ENCODE assay signal across 9 mouse cellular contexts in genomic region chr7:127344371-127344770, GRCm38 (mm10). TPM values are rescaled to one million over a fixed set of nuclear protein-coding genes. Genes with fewer than 3 reads are reported as not detected.
DNase-seq lines count a peak whose midpoint lies in the region; ATAC-seq and TF ChIP-seq lines count a peak whose summit lies in the region.
"Had no signal": no experiment of that assay in that cellular context is flagged by ENCODE, and none has a peak within 500 bp of the region (broad histone marks: within the 10 kb centered on the region; RNA-seq: fewer than 3 reads in every experiment).

No protein-coding gene starts in this region.

- peak overlapping the region; percentile 96 for H3K9ac ChIP-seq in heart, embryonic 12.5 days
- peak overlapping the region; percentile 93 for H3K9ac ChIP-seq in forebrain, embryonic 12.5 days
- H3K9ac ChIP-seq in kidney, embryonic 15.5 days: peak overlapping the region; percentile 91

- H3K4me1 ChIP-seq in heart, embryonic 12.5 days (replicated peaks): peaks cover 27% of the 10 kb centered on the region
- peaks cover 19% of the 10 kb centered on the region for H3K4me1 ChIP-seq in forebrain, embryonic 12.5 days
- H3K4me1 ChIP-seq in kidney, embryonic 15.5 days: peaks cover 43% of the 10 kb centered on the region

- no peak for ATAC-seq in heart, embryonic 12.5 days (ENCODE audit: insufficient number of reproducible peaks, low FRiP score)
- ATAC-seq in forebrain, embryonic 12.5 days (ENCODE audit: low FRiP score): no peak
- ATAC-seq in kidney, embryonic 15.5 days (replicated peaks; ENCODE audit: low FRiP score): no peak

- DNase-seq in heart, adult 9 months (ENCODE audit: low spot score in 2 of 2): no peak
- DNase-seq in frontal cortex, adult 2 months (ENCODE audit: extremely low spot score in 1 of 2, low spot score in 1 of 2): no peak
- no peak for DNase-seq in right cerebral cortex, adult 2 months (ENCODE audit: low spot score in 2 of 2)
- DNase-seq in yolk sac, embryonic 10.5 days (ENCODE audit: low spot score): no peak

- TF ChIP-seq POLR2A in myocyte (IDR thresholded peaks at IDR 0.05; ENCODE audit: insufficient read length, low read depth): no peak

- 87% methylated on average over 8 of the region's 8 CpGs for WGBS in heart, embryonic 12.5 days
- 91% methylated on average over 8 of the region's 8 CpGs for WGBS in forebrain, embryonic 12.5 days
- 86% methylated on average over 8 of the region's 8 CpGs for WGBS in kidney, embryonic 15.5 days

- H3K27me3 ChIP-seq in heart, embryonic 12.5 days (replicated peaks): no peaks in the 10 kb centered on the region
- 0 out of 2 replicates have a peak, but pooled peaks cover 4% of the 10 kb centered on the region for H3K27me3 ChIP-seq in forebrain, embryonic 12.5 days
- H3K27me3 ChIP-seq in kidney, embryonic 15.5 days: no peaks in the 10 kb centered on the region
- H3K27me3 ChIP-seq in myocyte (ENCODE audit: control insufficient read depth, insufficient read depth, insufficient read length): no peaks in the 10 kb centered on the region
- H3K27me3 ChIP-seq: Patski had no signal

- H3K27ac ChIP-seq in heart, embryonic 12.5 days (ENCODE audit: poor library complexity, severe bottlenecking): no peak overlapping the region
- no peak overlapping the region for H3K27ac ChIP-seq in forebrain, embryonic 12.5 days
- peak overlapping the region; percentile 99; the same call in 1 of the 2 replicates for H3K27ac ChIP-seq in kidney, embryonic 15.5 days

- peak overlapping the region; percentile 74 for H3K4me2 ChIP-seq in heart, embryonic 12.5 days
- peak overlapping the region; percentile 87 for H3K4me2 ChIP-seq in forebrain, embryonic 12.5 days
- H3K4me2 ChIP-seq in kidney, embryonic 15.5 days: peak overlapping the region; percentile 83
- peak overlapping the region; percentile 84 for H3K4me2 ChIP-seq in myocyte (ENCODE audit: low read depth)

- peak overlapping the region; percentile 88 for H3K4me3 ChIP-seq in heart, embryonic 12.5 days
- H3K4me3 ChIP-seq in forebrain, embryonic 12.5 days (replicated peaks): peak overlapping the region; percentile 87
- H3K4me3 ChIP-seq in kidney, embryonic 15.5 days (replicated peaks): peak overlapping the region; percentile 85
- H3K4me3 ChIP-seq in myocyte: peak overlapping the region; percentile 62

- peaks cover 6% of the 10 kb centered on the region for H3K79me2 ChIP-seq in myocyte (ENCODE audit: control insufficient read depth, insufficient read depth)

- H3ac ChIP-seq in myocyte (ENCODE audit: control insufficient read depth, insufficient read length): peak overlapping the region; percentile 93

- no peaks in the 10 kb centered on the region for H3K9me3 ChIP-seq in heart, embryonic 12.5 days (replicated peaks)
- no peaks in the 10 kb centered on the region for H3K9me3 ChIP-seq in forebrain, embryonic 12.5 days
- no peaks in the 10 kb centered on the region for H3K9me3 ChIP-seq in kidney, embryonic 15.5 days (replicated peaks)

- peaks cover 33% of the 10 kb centered on the region for H3K36me3 ChIP-seq in heart, embryonic 12.5 days
- H3K36me3 ChIP-seq in forebrain, embryonic 12.5 days (replicated peaks): peaks cover 29% of the 10 kb centered on the region
- H3K36me3 ChIP-seq in kidney, embryonic 15.5 days: peaks cover 31% of the 10 kb centered on the region
- H3K36me3 ChIP-seq in myocyte (ENCODE audit: control insufficient read depth, insufficient read depth): no peaks in the 10 kb centered on the region

TF ChIP-seq in myocyte, 11 proteins besides CTCF, POLR2A, EP300 and RAD21:
- no peak for TF ChIP-seq TCF3 (IDR thresholded peaks at IDR 0.05; ENCODE audit: insufficient read length, low read depth)
- no peak for TF ChIP-seq MYOG (IDR thresholded peaks at IDR 0.05; ENCODE audit: control insufficient read depth in 1 of 3, insufficient read depth in 1 of 3, insufficient read length in 2 of 3, low read depth in 2 of 3)
- no peak for TF ChIP-seq E2F4 (IDR thresholded peaks at IDR 0.05; ENCODE audit: insufficient read depth)
- TF ChIP-seq CEBPB (IDR thresholded peaks at IDR 0.05; ENCODE audit: insufficient read depth, poor library complexity, severe bottlenecking): no peak
- no peak for TF ChIP-seq MAX (IDR thresholded peaks at IDR 0.05; ENCODE audit: low read depth)
- TF ChIP-seq SRF (IDR thresholded peaks at IDR 0.05; ENCODE audit: control insufficient read depth, insufficient read length, low read depth): no peak
- no peak for TF ChIP-seq POLR2AphosphoS2 (IDR thresholded peaks at IDR 0.05; ENCODE audit: insufficient read length, low read depth)
- no peak for TF ChIP-seq MYOD1 (IDR thresholded peaks at IDR 0.05; ENCODE audit: control insufficient read depth in 1 of 3, insufficient read length in 2 of 3, low read depth in 2 of 3)
- TF ChIP-seq USF1 (IDR thresholded peaks at IDR 0.05; ENCODE audit: low read depth): no peak
- no peak for TF ChIP-seq REST (IDR thresholded peaks at IDR 0.05; ENCODE audit: insufficient read depth, insufficient read length)
- no peak for TF ChIP-seq TCF12 (IDR thresholded peaks at IDR 0.05; ENCODE audit: insufficient read depth, poor library complexity, severe bottlenecking)

RNA-seq across cellular contexts. Expression of gene Zfp768, which starts 1.0 kb away (rescaled TPM):
- 19.1 and 19.8 TPM in 2 replicates for polyA plus RNA-seq in heart, embryonic 12.5 days (2016; fragmentation: Nextera tagmentation; extraction: Ambion mirVana)
- polyA plus RNA-seq in forebrain, embryonic 12.5 days (2016; fragmentation: Nextera tagmentation; extraction: Ambion mirVana): 16.3 and 18.4 TPM in 2 replicates
- 21.5 and 25.1 TPM in 2 replicates for polyA plus RNA-seq in kidney, embryonic 15.5 days (2015; fragmentation: Nextera tagmentation; extraction: Ambion mirVana)
- polyA plus RNA-seq in myocyte (2012; fragmentation: generic; extraction: Trizol): 17.3 TPM
- polyA plus RNA-seq in frontal cortex, adult 2 months (2012; rRNA removed): 14.8 and 16.2 TPM in 2 replicates

RNA-seq across cellular contexts. Expression of gene Zfp747, which starts 31.5 kb away (rescaled TPM):
- polyA plus RNA-seq in heart, embryonic 12.5 days (2016; fragmentation: Nextera tagmentation; extraction: Ambion mirVana): 4.6 and 5.1 TPM in 2 replicates
- 6.9 and 9.1 TPM in 2 replicates for polyA plus RNA-seq in forebrain, embryonic 12.5 days (2016; fragmentation: Nextera tagmentation; extraction: Ambion mirVana)
- 8.3 and 10.7 TPM in 2 replicates for polyA plus RNA-seq in kidney, embryonic 15.5 days (2015; fragmentation: Nextera tagmentation; extraction: Ambion mirVana)
- 3.6 TPM for polyA plus RNA-seq in myocyte (2012; fragmentation: generic; extraction: Trizol)
- 4.6 and 5.1 TPM in 2 replicates for polyA plus RNA-seq in frontal cortex, adult 2 months (2012; rRNA removed)

RNA-seq across cellular contexts. Expression of gene 9130019O22Rik, which starts 42.6 kb away (rescaled TPM):
- 3.4 and 3.9 TPM in 2 replicates for polyA plus RNA-seq in heart, embryonic 12.5 days (2016; fragmentation: Nextera tagmentation; extraction: Ambion mirVana)
- 5.2 and 5.6 TPM in 2 replicates for polyA plus RNA-seq in forebrain, embryonic 12.5 days (2016; fragmentation: Nextera tagmentation; extraction: Ambion mirVana)
- 5.7 and 6.3 TPM in 2 replicates for polyA plus RNA-seq in kidney, embryonic 15.5 days (2015; fragmentation: Nextera tagmentation; extraction: Ambion mirVana)
- 0.34 TPM for polyA plus RNA-seq in myocyte (2012; fragmentation: generic; extraction: Trizol)
- polyA plus RNA-seq in frontal cortex, adult 2 months (2012; rRNA removed): 2.2 and 2.9 TPM in 2 replicates

RNA-seq across cellular contexts. Expression of gene Itgal, which starts 48.3 kb away (rescaled TPM):
- polyA plus RNA-seq in heart, embryonic 12.5 days (2016; fragmentation: Nextera tagmentation; extraction: Ambion mirVana): 1.0 and 1.1 TPM in 2 replicates
- polyA plus RNA-seq in forebrain, embryonic 12.5 days (2016; fragmentation: Nextera tagmentation; extraction: Ambion mirVana): 0.26 and 0.47 TPM in 2 replicates
- polyA plus RNA-seq in kidney, embryonic 15.5 days (2015; fragmentation: Nextera tagmentation; extraction: Ambion mirVana): 0.82 and 1.2 TPM in 2 replicates
- 0.16 TPM for polyA plus RNA-seq in myocyte (2012; fragmentation: generic; extraction: Trizol)
- 0.66 and 0.88 TPM in 2 replicates for polyA plus RNA-seq in frontal cortex, adult 2 months (2012; rRNA removed)

RNA-seq across cellular contexts. Expression of gene E430018J23Rik, which starts 49.1 kb away (rescaled TPM):
- polyA plus RNA-seq in heart, embryonic 12.5 days (2016; fragmentation: Nextera tagmentation; extraction: Ambion mirVana): 4.5 and 5.1 TPM in 2 replicates
- 5.2 and 5.5 TPM in 2 replicates for polyA plus RNA-seq in forebrain, embryonic 12.5 days (2016; fragmentation: Nextera tagmentation; extraction: Ambion mirVana)
- 7.1 and 8.0 TPM in 2 replicates for polyA plus RNA-seq in kidney, embryonic 15.5 days (2015; fragmentation: Nextera tagmentation; extraction: Ambion mirVana)
- 3.0 TPM for polyA plus RNA-seq in myocyte (2012; fragmentation: generic; extraction: Trizol)
- 5.1 and 5.9 TPM in 2 replicates for polyA plus RNA-seq in frontal cortex, adult 2 months (2012; rRNA removed)
